Mouse (Mus musculus) kidney, embryonic 16.5 days (tissue): Measurements from ENCODE around the gene Mad1l1. TPM values are rescaled to one million over a fixed set of nuclear protein-coding genes. Genes with fewer than 3 reads are reported as not detected.

Source experiments
- ATAC-seq: fragments of 200-750 bp; cut with Nextera tagmentation; 2 replicates; pipeline ENCODE4 v1.8.0; 2017; ENCODE audit warnings: moderate TSS enrichment; ENCODE audit not compliant: low FRiP score, low TSS enrichment
- H3K27ac ChIP-seq: fragments of 300-500 bp; sonication (generic); 2 replicates; pipeline ENCODE4 v1.5.1; 2014; ENCODE audit warnings: low read length
- H3K27me3 ChIP-seq: fragments of 300-500 bp; sonication (generic); 2 replicates; pipeline ENCODE4 v1.6.1; 2014; ENCODE audit warnings: low read length, control low read depth, mixed read lengths; ENCODE audit not compliant: insufficient read depth
- H3K36me3 ChIP-seq: fragments of 300-500 bp; sonication (generic); 2 replicates; pipeline ENCODE4 v1.6.1; 2014; ENCODE audit warnings: low read length, control low read depth, mixed read lengths; ENCODE audit not compliant: insufficient read depth
- H3K4me1 ChIP-seq: fragments of 300-500 bp; sonication (generic); 2 replicates; pipeline ENCODE4 v1.6.1; 2014; ENCODE audit warnings: low read length, control low read depth, mixed read lengths; ENCODE audit not compliant: insufficient read depth
- H3K4me2 ChIP-seq: fragments of 300-500 bp; sonication (generic); replicated peaks from 2 replicates; pipeline ENCODE4 v1.6.1; 2014; ENCODE audit warnings: low read depth, low read length
- H3K4me3 ChIP-seq: fragments of 300-500 bp; sonication (generic); 2 replicates; pipeline ENCODE4 v1.5.1; 2014; ENCODE audit warnings: mild to moderate bottlenecking, low read length
- H3K9ac ChIP-seq: fragments of 300-500 bp; sonication (generic); replicated peaks from 2 replicates; pipeline ENCODE4 v1.6.1; 2014; ENCODE audit warnings: low read length
- H3K9me3 ChIP-seq: fragments of 300-500 bp; sonication (generic); 2 replicates; pipeline ENCODE4 v1.6.1; 2016; ENCODE audit warnings: low read length, control low read depth
- WGBS: fragments of 180-500 bp; shearing (Covaris S2); extraction: QIAGEN DNeasy Blood & Tissue Kit; methylation state at CpG from one replicate; pipeline ENCODE4 v1.1.7; 2014; 5-methylcytosine and 5-hydroxymethylcytosine counted together
- polyA plus RNA-seq: library from polyadenylated mRNA; unstranded; fragments of >200 nt; fragmentation: Nextera tagmentation; extraction: Ambion mirVana; gene quantifications from 2 replicates; pipeline ENCODE4 v1.2.1, GENCODE M21; 2015

Gene Mad1l1
- polyA plus RNA-seq, 1 experiment from 2014 or later: 51.6 TPM

GRCm38 (mm10) chr5:140289161-140289560 is 32.2 kb downstream of the Mad1l1 start:
- no peak for ATAC-seq
- Histone ChIP-seq H3K4me3 (no peak overlapping the region), H3K9me3 (no peaks in the 10 kb centered on the region), H3K9ac (no peak overlapping the region), H3K27ac (no peak overlapping the region), H3K27me3 (no peaks in the 10 kb centered on the region), H3K4me1 (no peaks in the 10 kb centered on the region), H3K36me3 (peaks cover 21% of the 10 kb centered on the region), H3K4me2 (no peak overlapping the region)
- 98% methylated on average over 2 of the region's 2 CpGs for WGBS

DNA sequence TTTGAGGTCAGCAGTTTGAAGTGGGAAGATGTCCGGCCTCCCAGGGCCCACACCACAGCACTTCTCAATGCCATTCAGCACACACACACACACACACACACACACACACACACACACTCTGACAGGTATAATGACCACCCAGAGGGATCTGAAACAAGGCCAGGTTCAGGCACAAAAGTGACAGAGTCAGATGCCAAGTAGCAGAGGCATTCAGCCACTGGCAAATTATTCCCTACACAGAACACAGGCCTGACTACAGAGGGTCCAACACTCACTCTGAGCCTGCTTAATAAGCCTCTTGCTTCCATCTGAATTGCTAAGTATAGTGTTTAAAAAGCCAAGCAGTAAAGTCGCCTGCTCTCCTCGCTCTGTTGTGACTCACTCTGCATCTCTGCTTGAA is 33.1 kb downstream of the Mad1l1 start:
- Histone ChIP-seq H3K4me2 (no peak overlapping the region), H3K9ac (no peak overlapping the region), H3K27me3 (no peaks in the 10 kb centered on the region), H3K4me1 (no peaks in the 10 kb centered on the region), H3K9me3 (no peaks in the 10 kb centered on the region), H3K4me3 (no peak overlapping the region), H3K27ac (no peak overlapping the region), H3K36me3 (peaks cover 21% of the 10 kb centered on the region)
- WGBS: 88% methylated on average over 3 of the region's 3 CpGs
- ATAC-seq: no peak

DNA sequence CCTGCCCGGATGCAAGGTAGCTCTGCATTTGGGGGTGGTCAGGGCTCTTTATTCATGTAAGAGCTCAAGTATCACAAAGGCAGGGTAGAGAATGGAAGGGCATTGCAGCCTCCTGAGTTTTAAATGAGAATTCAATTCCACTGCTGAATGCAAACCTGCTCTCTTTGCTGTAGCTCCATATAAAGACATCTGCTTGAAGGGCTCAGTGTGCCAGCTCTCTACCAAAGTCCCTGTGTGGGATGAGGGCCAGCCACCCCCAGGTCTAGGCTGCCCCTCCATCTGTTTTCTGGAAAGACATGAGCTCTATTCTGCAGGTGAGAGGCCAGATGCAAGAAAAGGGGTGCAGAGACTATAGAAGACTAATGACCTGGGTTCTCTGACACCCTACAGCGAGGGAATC is 36.6 kb downstream of the Mad1l1 start:
- Histone ChIP-seq H3K9ac (no peak overlapping the region), H3K27me3 (no peaks in the 10 kb centered on the region), H3K36me3 (peaks cover 16% of the 10 kb centered on the region), H3K27ac (no peak overlapping the region), H3K4me3 (no peak overlapping the region), H3K9me3 (no peaks in the 10 kb centered on the region), H3K4me1 (0 out of 2 replicates have a peak, but pooled peaks cover 5% of the 10 kb centered on the region), H3K4me2 (no peak overlapping the region)
- whole genome bisulfite sequencing: 81% methylated on average over 2 of the region's 2 CpGs
- ATAC-seq: no peak

- no peak overlapping the region for H3K27ac ChIP-seq
- no peak overlapping the region for H3K9ac ChIP-seq
- 0 out of 2 replicates have a peak, but pooled peaks cover 5% of the 10 kb centered on the region for H3K4me1 ChIP-seq
- whole genome bisulfite sequencing: 95% methylated on average over 2 of the region's 2 CpGs
- no peaks in the 10 kb centered on the region for H3K27me3 ChIP-seq
- H3K9me3 ChIP-seq: no peaks in the 10 kb centered on the region
- H3K4me3 ChIP-seq: no peak overlapping the region
- ATAC-seq: no peak
- no peak overlapping the region for H3K4me2 ChIP-seq
- H3K36me3 ChIP-seq: peaks cover 14% of the 10 kb centered on the region
Measured at GRCm38 (mm10) chr5:140284011-140284410, 37.3 kb downstream of the Mad1l1 start.

DNA sequence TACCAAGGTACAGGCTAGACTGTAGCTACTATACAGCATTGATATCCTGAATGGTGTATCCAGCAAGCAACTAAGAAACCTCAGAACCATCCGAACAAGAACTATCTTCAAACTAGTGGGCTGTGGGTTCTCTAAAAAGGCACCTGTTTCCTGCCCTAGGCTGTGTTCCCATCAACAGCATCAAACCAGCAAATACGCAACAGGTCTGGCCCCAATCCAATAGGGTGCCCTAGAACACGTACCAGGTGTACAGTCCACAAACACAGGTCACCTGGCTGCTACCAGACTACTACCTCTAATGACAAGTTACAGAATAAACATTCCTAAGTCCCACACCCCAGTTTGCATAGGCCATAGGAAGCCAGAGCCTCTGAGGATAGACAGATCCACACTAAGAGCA is 38.5 kb downstream of the Mad1l1 start:
- Histone ChIP-seq H3K4me1 (0 out of 2 replicates have a peak, but pooled peaks cover 5% of the 10 kb centered on the region), H3K27me3 (no peaks in the 10 kb centered on the region), H3K27ac (no peak overlapping the region), H3K4me3 (no peak overlapping the region), H3K36me3 (peaks cover 13% of the 10 kb centered on the region), H3K9me3 (no peaks in the 10 kb centered on the region), H3K4me2 (no peak overlapping the region), H3K9ac (no peak overlapping the region)
- WGBS: 94% methylated on average over 3 of the region's 3 CpGs
- no peak for ATAC-seq

DNA sequence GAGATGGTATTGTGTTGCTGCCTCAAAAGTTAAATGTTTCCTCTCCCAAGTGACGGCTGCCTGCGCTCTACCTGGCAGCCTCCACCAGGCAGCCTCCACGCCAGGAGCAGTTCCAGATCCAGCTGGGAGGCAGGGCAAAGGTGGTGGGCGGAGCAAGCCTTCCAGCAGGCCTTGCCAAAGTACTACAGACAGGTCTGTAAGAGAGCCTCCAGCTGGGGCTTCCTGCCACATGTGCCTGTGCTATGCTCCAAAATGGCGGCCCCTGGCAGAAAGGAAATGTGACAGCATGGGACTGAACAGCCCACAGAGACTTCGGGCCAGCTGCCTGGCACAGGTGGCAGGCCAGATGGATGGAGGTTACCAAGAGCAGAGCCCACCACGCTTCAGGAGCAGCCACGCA is 39.0 kb downstream of the Mad1l1 start:
- H3K27me3 ChIP-seq: no peaks in the 10 kb centered on the region
- H3K36me3 ChIP-seq: peaks cover 13% of the 10 kb centered on the region
- H3K9ac ChIP-seq: no peak overlapping the region
- no peaks in the 10 kb centered on the region for H3K9me3 ChIP-seq
- H3K4me1 ChIP-seq: 0 out of 2 replicates have a peak, but pooled peaks cover 5% of the 10 kb centered on the region
- H3K27ac ChIP-seq: no peak overlapping the region
- ATAC-seq: no peak
- 73% methylated on average over 8 of the region's 8 CpGs for WGBS
- H3K4me2 ChIP-seq: no peak overlapping the region
- H3K4me3 ChIP-seq: no peak overlapping the region

DNA sequence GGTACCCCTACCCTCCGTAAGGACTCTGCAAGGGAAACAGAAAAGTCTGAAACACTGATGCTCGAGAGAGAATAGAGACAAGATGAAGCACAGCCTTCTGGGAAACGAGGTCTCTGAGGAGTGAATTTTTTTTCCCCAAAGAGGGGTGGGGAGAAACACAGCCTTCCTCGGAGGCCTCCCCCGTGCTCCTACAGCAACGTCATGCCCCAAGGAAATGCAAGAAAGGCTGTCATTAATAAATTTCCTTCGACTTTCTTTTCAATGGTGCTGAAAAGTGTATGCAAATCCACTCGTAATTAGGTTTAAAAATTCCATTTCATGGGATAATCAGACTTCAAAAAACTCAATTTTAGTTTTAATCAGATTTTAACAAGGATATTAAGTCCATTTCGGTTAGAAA is 41.1 kb downstream of the Mad1l1 start:
- H3K4me3 ChIP-seq: no peak overlapping the region

GRCm38 (mm10) chr5:140276779-140277178 is 44.6 kb downstream of the Mad1l1 start:
- Histone ChIP-seq H3K4me3 (no peak overlapping the region), H3K4me1 (no peaks in the 10 kb centered on the region), H3K36me3 (peaks cover 10% of the 10 kb centered on the region; the same call in 1 of the 2 replicates), H3K9ac (no peak overlapping the region), H3K4me2 (no peak overlapping the region), H3K27me3 (no peaks in the 10 kb centered on the region), H3K9me3 (no peaks in the 10 kb centered on the region), H3K27ac (no peak overlapping the region)
- ATAC-seq: no peak
- 74% methylated on average over 6 of the region's 6 CpGs for WGBS

More for the DNA sequence above, 41.1 kb downstream of the Mad1l1 start:
- WGBS: 70% methylated on average over 9 of the region's 9 CpGs
- H3K9ac ChIP-seq: no peak overlapping the region
- no peak for ATAC-seq
- 0 out of 2 replicates have a peak, but pooled peaks cover 5% of the 10 kb centered on the region for H3K4me1 ChIP-seq
- no peak overlapping the region for H3K27ac ChIP-seq
- peaks cover 10% of the 10 kb centered on the region for H3K36me3 ChIP-seq
- H3K9me3 ChIP-seq: no peaks in the 10 kb centered on the region
- H3K4me2 ChIP-seq: no peak overlapping the region
- H3K27me3 ChIP-seq: no peaks in the 10 kb centered on the region

GRCm38 (mm10) chr5:140270976-140271685 is 50.2 kb downstream of the Mad1l1 start:
- Histone ChIP-seq H3K4me2 (no peak overlapping the region), H3K4me3 (no peak overlapping the region), H3K9ac (no peak overlapping the region), H3K27ac (no peak overlapping the region), H3K36me3 (peaks cover 5% of the 10 kb centered on the region; the same call in 1 of the 2 replicates), H3K4me1 (no peaks in the 10 kb centered on the region), H3K9me3 (no peaks in the 10 kb centered on the region), H3K27me3 (no peaks in the 10 kb centered on the region)
- ATAC-seq: no peak
- WGBS: 90% methylated on average over 5 of the region's 5 CpGs

GRCm38 (mm10) chr5:140268396-140268795 is 53.0 kb downstream of the Mad1l1 start:
- peaks cover 5% of the 10 kb centered on the region; the same call in 1 of the 2 replicates for H3K36me3 ChIP-seq
- no peak overlapping the region for H3K4me3 ChIP-seq
- H3K4me1 ChIP-seq: peaks cover 17% of the 10 kb centered on the region
- no peaks in the 10 kb centered on the region for H3K27me3 ChIP-seq
- no peak overlapping the region for H3K9ac ChIP-seq
- H3K27ac ChIP-seq: no peak overlapping the region
- 63% methylated on average over 4 of the region's 4 CpGs for WGBS
- no peak for ATAC-seq
- H3K4me2 ChIP-seq: no peak overlapping the region
- H3K9me3 ChIP-seq: no peaks in the 10 kb centered on the region
